Mouse (Mus musculus) heart, embryonic 10.5 days (tissue): ENCODE results near the gene Plppr1. TPM values are rescaled to one million over a fixed set of nuclear protein-coding genes. Genes with fewer than 3 reads are reported as not detected.
A peak's percentile ranks its signal among the peaks of the same experiment; 100 is the strongest.
"Not testable (repeated sequence)": the region's sequence is repeated elsewhere in the genome, so short reads cannot be mapped to it uniquely, and the experiment has no call there.

Source experiments
- DNase-seq: peaks from one replicate; pipeline ENCODE4 v3.0.0-alpha.2; 2017; ENCODE audit warnings: low spot score
- H3K27ac ChIP-seq: fragments of 300-500 bp; sonication (generic); 2 replicates; pipeline ENCODE4 v1.5.1; 2016; ENCODE audit warnings: mild to moderate bottlenecking
- H3K27me3 ChIP-seq: fragments of 300-500 bp; sonication (generic); 2 replicates; pipeline ENCODE4 v1.6.1; 2016; ENCODE audit warnings: mild to moderate bottlenecking; ENCODE audit not compliant: poor library complexity, insufficient read depth, severe bottlenecking
- H3K36me3 ChIP-seq: fragments of 300-500 bp; sonication (generic); 2 replicates; pipeline ENCODE4 v1.6.1; 2016; ENCODE audit warnings: mild to moderate bottlenecking, moderate library complexity
- H3K4me1 ChIP-seq: fragments of 300-500 bp; sonication (generic); 2 replicates; pipeline ENCODE4 v1.6.1; 2016; ENCODE audit warnings: mild to moderate bottlenecking
- H3K4me3 ChIP-seq: fragments of 300-500 bp; sonication (generic); 2 replicates; pipeline ENCODE4 v1.5.1; 2016; ENCODE audit warnings: mild to moderate bottlenecking, moderate library complexity
- H3K9me3 ChIP-seq: fragments of 300-500 bp; sonication (generic); 2 replicates; pipeline ENCODE4 v1.6.1; 2016; ENCODE audit warnings: mild to moderate bottlenecking, moderate library complexity
- WGBS: fragments of 180-500 bp; shearing (Covaris S2); methylation state at CpG from one replicate; pipeline ENCODE4 v1.1.7; 2016; 5-methylcytosine and 5-hydroxymethylcytosine counted together
- polyA plus RNA-seq: library from polyadenylated mRNA; unstranded; fragments of >200 nt; fragmentation: Nextera tagmentation; extraction: Ambion mirVana; gene quantifications from 2 replicates; pipeline ENCODE4 v1.2.1, GENCODE M21; 2016

Gene Plppr1
- polyA plus RNA-seq, 1 experiment from 2014 or later = 2.4 TPM

DNA sequence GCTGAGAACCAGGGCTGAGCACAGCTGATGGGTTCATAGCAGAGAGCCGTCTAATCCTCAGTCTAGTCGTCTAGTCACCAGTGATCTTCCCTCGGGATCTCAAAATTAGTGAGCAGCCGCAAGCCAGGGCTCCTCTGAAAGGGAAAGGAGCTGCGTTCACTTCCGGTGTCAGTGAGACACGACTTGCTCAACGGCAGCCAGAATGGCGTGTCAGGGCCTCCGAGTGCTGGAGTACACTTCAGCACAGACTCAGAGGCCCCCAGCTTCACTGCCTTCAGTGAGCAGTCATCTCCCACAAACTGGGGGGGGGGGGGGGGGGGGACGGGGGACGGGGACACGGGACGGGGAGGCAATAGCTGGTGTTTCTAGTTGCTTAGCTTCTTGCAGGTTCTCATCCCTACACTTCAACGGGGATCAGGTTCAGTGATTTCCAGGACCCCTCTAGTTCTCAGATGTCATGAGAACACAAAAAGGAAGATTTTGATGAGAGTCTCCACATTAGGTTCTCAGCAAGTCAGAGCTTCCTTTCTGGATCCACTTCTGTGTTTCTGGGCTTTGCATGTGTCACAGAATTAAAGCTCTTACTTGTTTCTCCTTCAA lies 225.7 kb downstream of the Plppr1 start:
- no peaks in the 10 kb centered on the region for H3K36me3 ChIP-seq
- WGBS = 85% methylated on average over 15 of the region's 15 CpGs
- DNase-seq = no peak
- H3K9me3 ChIP-seq = no peaks in the 10 kb centered on the region
- H3K4me3 ChIP-seq = no peak overlapping the region
- H3K27ac ChIP-seq = no peak overlapping the region
- H3K4me1 ChIP-seq = 0 out of 2 replicates have a peak, but pooled peaks cover 4% of the 10 kb centered on the region
- no peaks in the 10 kb centered on the region for H3K27me3 ChIP-seq

DNA sequence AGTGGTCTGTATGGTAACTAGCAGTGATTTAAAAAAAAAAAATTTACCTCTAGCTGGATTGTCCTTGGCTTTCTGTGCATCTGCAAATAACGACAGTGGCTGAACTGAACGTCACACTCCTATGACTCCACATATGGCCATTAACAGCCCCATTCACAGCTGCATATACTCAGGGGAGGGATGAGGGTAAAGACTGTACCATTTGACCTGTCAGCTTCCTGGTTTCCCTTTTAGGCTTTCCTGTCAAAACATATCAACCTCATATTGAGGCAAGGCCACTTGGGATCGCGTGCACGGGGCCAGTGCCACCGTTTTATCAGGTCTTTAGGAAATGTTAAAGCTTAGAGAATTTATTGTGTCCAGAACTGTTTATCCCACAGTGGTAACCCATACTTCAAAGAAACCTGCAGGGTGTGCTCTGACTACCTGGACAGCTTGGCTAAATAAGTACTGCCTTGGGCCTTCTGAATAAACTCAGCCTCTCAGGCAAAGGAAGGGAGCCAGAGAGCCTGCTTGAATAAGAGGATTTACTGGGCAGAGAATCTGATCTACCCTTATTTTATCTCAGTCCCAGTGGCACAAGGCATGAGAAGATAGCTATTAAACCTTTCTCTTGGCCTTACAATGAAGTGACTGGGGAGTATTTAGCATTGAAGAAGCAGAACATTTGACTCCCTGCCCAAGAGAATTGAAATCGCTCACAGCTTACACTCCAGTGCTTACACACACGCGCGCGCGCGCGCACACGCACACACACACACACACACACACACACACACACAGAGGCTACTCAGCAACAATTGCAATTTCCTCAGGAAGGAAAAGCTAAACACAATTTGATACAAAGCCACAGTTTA lies 226.5 kb downstream of the Plppr1 start:
- H3K9me3 ChIP-seq = no peaks in the 10 kb centered on the region
- H3K4me3 ChIP-seq = no peak overlapping the region
- H3K36me3 ChIP-seq = no peaks in the 10 kb centered on the region
- no peak for DNase-seq
- 0 out of 2 replicates have a peak, but pooled peaks cover 4% of the 10 kb centered on the region for H3K4me1 ChIP-seq
- WGBS = 81% methylated on average over 15 of the region's 15 CpGs
- H3K27me3 ChIP-seq = no peaks in the 10 kb centered on the region
- H3K27ac ChIP-seq = no peak overlapping the region

DNA sequence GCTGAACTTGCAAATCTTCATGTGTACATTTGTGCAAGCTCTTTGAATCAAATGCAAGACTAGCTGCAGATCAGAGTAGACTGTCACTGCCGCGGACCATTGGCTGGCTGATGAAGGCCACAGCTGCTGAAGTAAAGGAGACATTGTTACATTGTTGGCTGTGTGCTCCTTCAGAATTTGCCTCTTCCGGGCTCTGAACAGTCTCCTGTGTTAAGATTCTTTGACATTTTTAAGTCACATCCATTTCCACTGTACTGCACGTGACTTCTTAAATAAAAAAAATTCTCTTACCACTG lies 227.1 kb downstream of the Plppr1 start:
- WGBS = 79% methylated on average over 4 of the region's 4 CpGs
- Histone ChIP-seq H3K27me3 (no peaks in the 10 kb centered on the region), H3K27ac (no peak overlapping the region), H3K9me3 (no peaks in the 10 kb centered on the region), H3K4me1 (0 out of 2 replicates have a peak, but pooled peaks cover 4% of the 10 kb centered on the region), H3K36me3 (no peaks in the 10 kb centered on the region), H3K4me3 (no peak overlapping the region)
- no peak for DNase-seq

GRCm38 (mm10) chr4:49296434-49296833 lies 237.4 kb downstream of the Plppr1 start:
- no peaks in the 10 kb centered on the region for H3K9me3 ChIP-seq
- no peaks in the 10 kb centered on the region for H3K4me1 ChIP-seq
- H3K27ac ChIP-seq = no peak overlapping the region
- H3K27me3 ChIP-seq = no peaks in the 10 kb centered on the region
- 50% methylated on average over 1 of the region's 1 CpGs for WGBS
- no peak overlapping the region for H3K4me3 ChIP-seq
- no peaks in the 10 kb centered on the region for H3K36me3 ChIP-seq
- DNase-seq = no peak

GRCm38 (mm10) chr4:49299576-49299975 lies 240.5 kb downstream of the Plppr1 start:
- Histone ChIP-seq H3K36me3 (no peaks in the 10 kb centered on the region), H3K27ac (no peak overlapping the region), H3K9me3 (no peaks in the 10 kb centered on the region), H3K27me3 (no peaks in the 10 kb centered on the region), H3K4me1 (no peaks in the 10 kb centered on the region), H3K4me3 (no peak overlapping the region)
- WGBS = 35% methylated on average over 1 of the region's 1 CpGs
- no peak for DNase-seq

DNA sequence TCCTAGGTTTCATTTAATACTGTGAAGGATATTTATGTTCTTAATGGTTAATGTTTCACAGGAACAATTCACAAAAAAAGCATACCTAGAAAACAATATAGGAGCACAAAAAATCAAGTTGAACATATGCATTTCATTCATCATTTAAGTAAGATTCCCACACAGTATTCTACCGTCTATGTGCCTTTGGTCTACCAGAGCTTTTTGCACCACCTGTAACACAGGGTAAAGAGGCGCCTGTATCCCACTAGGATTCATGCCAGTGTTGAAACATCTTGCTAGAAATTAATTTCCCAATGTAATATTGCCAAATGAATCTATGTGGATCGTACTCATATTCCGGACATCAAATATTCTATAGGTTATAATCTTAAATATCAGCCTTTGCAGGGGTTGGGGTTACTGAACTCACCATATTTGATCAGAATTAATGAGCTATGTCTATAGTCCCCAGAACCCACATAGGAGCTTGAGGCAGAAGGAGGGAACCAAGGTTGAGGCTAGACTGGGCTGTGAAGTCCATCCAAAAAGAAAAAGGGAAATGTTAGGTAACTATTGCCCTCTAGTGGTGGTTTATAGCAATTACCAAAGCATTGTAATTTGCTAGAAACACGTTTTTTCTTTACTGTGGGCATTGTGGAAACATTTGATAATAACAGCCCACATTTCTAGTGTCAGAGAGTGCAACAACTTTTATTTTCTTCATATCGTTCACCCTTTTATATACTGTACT lies 263.0 kb downstream of the Plppr1 start:
- Histone ChIP-seq H3K4me3 (no peak overlapping the region), H3K27ac (no peak overlapping the region), H3K36me3 (no peaks in the 10 kb centered on the region), H3K9me3 (no peaks in the 10 kb centered on the region), H3K4me1 (no peaks in the 10 kb centered on the region), H3K27me3 (no peaks in the 10 kb centered on the region)
- WGBS = 53% methylated on average over 6 of the region's 6 CpGs
- no peak for DNase-seq

- not testable (repeated sequence) for H3K36me3 ChIP-seq, H3K4me1 ChIP-seq, DNase-seq, H3K9me3 ChIP-seq, H3K4me3 ChIP-seq, H3K27ac ChIP-seq, H3K27me3 ChIP-seq
- WGBS = 86% methylated on average over 3 of the region's 4 CpGs
These were observed 278.9 kb downstream of the Plppr1 start for GRCm38 (mm10) chr4:49337949-49338348.

DNA sequence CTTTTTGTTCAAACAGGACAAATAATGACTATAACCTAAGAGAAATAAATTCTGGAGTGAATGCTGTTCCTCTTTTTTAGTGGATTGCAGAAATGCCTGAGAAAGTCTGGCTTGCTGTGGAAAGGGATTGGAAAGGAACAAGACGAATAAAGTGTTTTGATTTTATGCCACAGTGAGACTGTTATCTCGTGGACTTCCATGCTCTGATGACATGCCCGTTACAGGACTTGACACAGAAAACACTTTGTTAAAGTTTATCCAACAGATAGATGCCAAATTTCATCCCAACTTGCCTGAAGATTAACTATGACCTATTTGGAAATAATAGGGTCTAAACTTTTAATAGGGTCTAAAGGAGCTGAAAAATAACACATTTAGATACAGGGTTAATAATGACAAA lies 281.0 kb downstream of the Plppr1 start:
- H3K9me3 ChIP-seq, H3K4me3 ChIP-seq, H3K4me1 ChIP-seq, DNase-seq, H3K27me3 ChIP-seq, H3K36me3 ChIP-seq, H3K27ac ChIP-seq: not testable (repeated sequence)
- 59% methylated on average over 3 of the region's 3 CpGs for WGBS

DNA sequence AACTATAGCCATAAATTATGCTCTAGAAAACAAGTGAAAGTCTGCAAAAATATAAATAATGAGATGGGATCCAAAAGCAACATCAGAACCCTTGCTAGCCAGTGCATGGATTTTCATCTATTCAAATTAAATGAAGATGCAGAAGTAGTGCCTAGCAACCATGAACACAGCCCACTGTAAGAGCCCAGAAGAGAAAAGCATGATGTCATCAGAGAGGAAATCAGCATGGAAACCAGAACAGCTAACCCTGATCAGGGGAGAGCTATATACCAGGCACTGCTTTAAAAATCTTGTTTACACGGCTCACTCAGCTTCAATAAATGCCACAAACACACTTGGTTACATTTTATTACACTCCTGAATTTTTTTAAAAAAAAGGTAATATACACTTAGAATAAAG lies 288.9 kb downstream of the Plppr1 start:
- not testable (repeated sequence) for DNase-seq, H3K36me3 ChIP-seq, H3K27ac ChIP-seq, H3K27me3 ChIP-seq, H3K9me3 ChIP-seq, H3K4me1 ChIP-seq, H3K4me3 ChIP-seq
- 78% methylated on average over 1 of the region's 1 CpGs for WGBS

GRCm38 (mm10) chr4:49348677-49349076 lies 289.6 kb downstream of the Plppr1 start:
- no peaks in the 10 kb centered on the region for H3K4me1 ChIP-seq
- peak; percentile 61 for DNase-seq
- WGBS = 69% methylated on average over 2 of the region's 2 CpGs
- H3K9me3 ChIP-seq = no peaks in the 10 kb centered on the region
- H3K36me3 ChIP-seq = no peaks in the 10 kb centered on the region
- no peak overlapping the region for H3K27ac ChIP-seq
- no peak overlapping the region for H3K4me3 ChIP-seq
- no peaks in the 10 kb centered on the region for H3K27me3 ChIP-seq

DNA sequence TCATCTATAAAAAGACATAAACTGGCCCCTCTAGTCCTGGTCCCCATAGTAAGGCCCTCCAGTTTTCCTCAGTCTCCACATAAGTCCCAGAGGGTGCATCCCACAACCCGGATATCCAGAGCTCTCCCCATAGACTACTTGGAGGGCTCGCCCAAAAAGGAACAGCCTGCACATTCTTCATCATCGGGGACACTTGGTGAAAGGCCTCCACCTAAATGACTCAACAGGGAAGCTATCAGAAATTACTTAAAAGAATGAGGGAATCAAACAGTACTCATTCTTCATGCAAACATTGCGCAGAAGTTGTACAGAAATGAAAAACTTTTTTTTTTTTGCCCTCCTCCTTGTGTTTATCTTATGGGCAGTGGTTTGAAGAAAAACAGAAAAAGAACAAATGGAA lies 291.4 kb downstream of the Plppr1 start:
- H3K27ac ChIP-seq = no peak overlapping the region
- no peaks in the 10 kb centered on the region for H3K27me3 ChIP-seq
- no peak for DNase-seq
- no peaks in the 10 kb centered on the region for H3K36me3 ChIP-seq
- H3K4me3 ChIP-seq = no peak overlapping the region
- H3K4me1 ChIP-seq = no peaks in the 10 kb centered on the region
- 84% methylated on average over 4 of the region's 4 CpGs for WGBS
- no peaks in the 10 kb centered on the region for H3K9me3 ChIP-seq

- no peak overlapping the region for H3K27ac ChIP-seq
- H3K4me1 ChIP-seq = no peaks in the 10 kb centered on the region
- H3K4me3 ChIP-seq = no peak overlapping the region
- no peaks in the 10 kb centered on the region for H3K27me3 ChIP-seq
- DNase-seq = no peak
- H3K9me3 ChIP-seq = peaks cover 3% of the 10 kb centered on the region; the same call in 1 of the 2 replicates
- 70% methylated on average over 2 of the region's 2 CpGs for WGBS
- H3K36me3 ChIP-seq = no peaks in the 10 kb centered on the region
These were observed 298.0 kb downstream of the Plppr1 start for GRCm38 (mm10) chr4:49357097-49357496.

DNA sequence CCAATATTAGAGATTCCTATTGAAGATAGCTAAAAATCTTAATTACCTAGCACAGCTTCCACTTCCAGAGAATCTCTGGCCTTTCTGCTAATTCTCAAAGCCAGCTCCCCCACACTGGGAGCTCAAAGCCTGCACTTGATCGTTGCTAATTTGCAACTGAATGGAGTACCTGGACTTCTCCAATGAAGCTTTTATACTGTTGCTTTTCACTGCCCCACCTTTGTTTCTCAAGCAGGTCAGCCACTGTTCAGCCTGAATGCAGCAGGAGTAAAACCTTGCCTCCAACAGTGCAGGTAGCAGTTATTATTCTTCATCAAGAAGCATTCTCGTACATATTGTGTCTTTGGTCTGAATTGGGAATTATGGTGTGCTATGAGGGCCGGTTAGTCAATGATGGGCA lies 309.0 kb downstream of the Plppr1 start:
- not testable (repeated sequence) for H3K27me3 ChIP-seq, H3K4me1 ChIP-seq, H3K9me3 ChIP-seq, H3K4me3 ChIP-seq, DNase-seq, H3K36me3 ChIP-seq, H3K27ac ChIP-seq
- 77% methylated on average over 3 of the region's 3 CpGs for WGBS
